Mouse (Mus musculus): Measurements from ENCODE around the gene Sycp3.

- TF ChIP-seq CTCF (IDR thresholded peaks at IDR 0.05 in 2 of 3, conservative IDR thresholded peaks at IDR 0.05 in 1 of 3; ENCODE audit: control insufficient read depth in 1 of 3, insufficient read depth in 1 of 3, low read depth in 2 of 3, low read length in 3 of 3, poor library complexity in 1 of 3, severe bottlenecking in 1 of 3) (no peak), ZMIZ1 (IDR thresholded peaks at IDR 0.05; ENCODE audit: low read depth, low read length) (no peak), GATA1 (IDR thresholded peaks at IDR 0.05; ENCODE audit: low read depth, low read length) (no peak)
Measured at GRCm38 (mm10) chr10:88501886-88502765, 42.8 kb downstream of the Sycp3 start.

All from MEL (cell line).